Mouse (Mus musculus): ENCODE results near the gene Rgs7. TPM values are rescaled to one million over a fixed set of nuclear protein-coding genes. Genes with fewer than 3 reads are reported as not detected.

Gene Rgs7
- polyA plus RNA-seq, 1 experiment: not detected

DNA sequence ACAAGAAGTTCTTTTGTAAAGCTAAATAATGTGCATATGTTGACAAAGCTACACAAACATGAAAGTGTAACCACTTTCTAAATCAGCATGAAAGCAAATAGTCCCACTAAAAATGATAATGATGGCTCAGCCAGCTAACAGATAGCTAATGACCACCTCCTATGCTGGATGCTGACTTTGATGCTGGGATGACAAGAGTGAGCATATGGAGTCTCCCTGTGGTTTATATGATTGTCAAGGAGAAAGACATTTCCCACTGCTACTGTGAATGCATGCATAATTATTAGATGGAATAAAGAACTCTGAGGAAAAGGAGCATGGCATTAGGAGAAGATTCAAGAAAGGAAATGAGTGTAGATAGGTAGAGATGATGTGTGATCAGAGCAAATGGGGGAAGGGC lies 230.0 kb downstream of the Rgs7 start:
- H3K4me3 ChIP-seq (ENCODE audit: insufficient read depth, low read length): no peak overlapping the region
- TF ChIP-seq CTCF (IDR thresholded peaks at IDR 0.05; ENCODE audit: low read depth, low read length): no peak
- no peak for TF ChIP-seq POLR2A (IDR thresholded peaks at IDR 0.05; ENCODE audit: borderline replicate concordance, low read depth, low read length)
- H3K27ac ChIP-seq (ENCODE audit: insufficient read depth, low read depth, low read length): no peak overlapping the region
- H3K4me1 ChIP-seq (ENCODE audit: control insufficient read depth, insufficient read depth, low read length): no peaks in the 10 kb centered on the region

- no peaks in the 10 kb centered on the region for H3K4me1 ChIP-seq (ENCODE audit: control insufficient read depth, insufficient read depth, low read length)
- H3K4me3 ChIP-seq (ENCODE audit: insufficient read depth, low read length): no peak overlapping the region
- no peak overlapping the region for H3K27ac ChIP-seq (ENCODE audit: insufficient read depth, low read depth, low read length)
- no peak for TF ChIP-seq CTCF (IDR thresholded peaks at IDR 0.05; ENCODE audit: low read depth, low read length)
Observed at GRCm38 (mm10) chr1:175259374-175259773, 232.9 kb downstream of the Rgs7 start.

DNA sequence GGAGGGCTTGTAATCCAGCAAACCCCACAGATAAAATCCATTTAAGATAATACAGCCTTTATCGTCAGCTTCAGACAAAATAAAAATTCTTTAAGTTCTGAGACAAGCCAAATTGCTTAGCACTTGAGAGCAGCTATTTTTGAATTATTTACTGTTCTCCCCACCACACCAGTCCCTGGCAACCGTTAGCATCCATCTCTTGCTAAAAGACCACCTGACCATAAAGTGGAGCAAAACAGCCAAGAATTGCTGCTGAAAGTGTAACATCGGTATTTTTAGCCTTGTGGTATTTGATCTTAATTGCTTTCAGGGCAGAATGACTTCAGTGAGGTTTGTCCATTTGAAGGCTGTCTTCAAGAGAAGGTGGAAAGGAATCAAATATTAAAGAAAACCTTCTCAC lies 237.1 kb downstream of the Rgs7 start:
- no peaks in the 10 kb centered on the region for H3K4me1 ChIP-seq (ENCODE audit: control insufficient read depth, insufficient read depth, low read length)
- no peak overlapping the region for H3K27ac ChIP-seq (ENCODE audit: insufficient read depth, low read depth, low read length)
- no peak for TF ChIP-seq CTCF (IDR thresholded peaks at IDR 0.05; ENCODE audit: low read depth, low read length)
- no peak for TF ChIP-seq POLR2A (IDR thresholded peaks at IDR 0.05; ENCODE audit: borderline replicate concordance, low read depth, low read length)

GRCm38 (mm10) chr1:175254724-175255123 lies 237.6 kb downstream of the Rgs7 start:
- Histone ChIP-seq H3K4me1 (ENCODE audit: control insufficient read depth, insufficient read depth, low read length) (no peaks in the 10 kb centered on the region), H3K27ac (ENCODE audit: insufficient read depth, low read depth, low read length) (no peak overlapping the region), H3K4me3 (ENCODE audit: insufficient read depth, low read length) (no peak overlapping the region)
- TF ChIP-seq CTCF (IDR thresholded peaks at IDR 0.05; ENCODE audit: low read depth, low read length) (no peak), POLR2A (IDR thresholded peaks at IDR 0.05; ENCODE audit: borderline replicate concordance, low read depth, low read length) (no peak)

More for the DNA sequence above, 237.1 kb downstream of the Rgs7 start:
- no peak overlapping the region for H3K4me3 ChIP-seq (ENCODE audit: insufficient read depth, low read length)

DNA sequence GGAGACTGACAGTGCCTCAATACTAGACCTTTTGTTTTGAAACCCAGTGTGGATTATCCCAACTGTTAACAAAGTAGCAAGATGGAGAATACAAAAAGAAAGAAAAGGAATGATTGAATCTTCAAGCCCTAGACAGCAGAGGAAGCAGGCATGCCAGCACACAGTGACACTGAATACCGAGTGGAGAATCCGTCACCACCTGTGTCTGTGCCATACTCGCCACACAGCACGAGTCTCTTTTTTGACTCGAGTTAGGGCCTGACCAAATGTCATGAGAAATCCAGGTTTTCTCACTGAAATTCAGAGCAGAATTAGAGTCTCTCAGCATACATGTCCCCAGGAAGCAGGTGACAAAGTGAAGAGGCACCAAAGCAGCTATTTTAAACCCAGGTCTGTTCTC lies 250.2 kb downstream of the Rgs7 start:
- no peak for TF ChIP-seq POLR2A (IDR thresholded peaks at IDR 0.05; ENCODE audit: borderline replicate concordance, low read depth, low read length)
- no peak for TF ChIP-seq CTCF (IDR thresholded peaks at IDR 0.05; ENCODE audit: low read depth, low read length)
- no peaks in the 10 kb centered on the region for H3K4me1 ChIP-seq (ENCODE audit: control insufficient read depth, insufficient read depth, low read length)
- H3K4me3 ChIP-seq (ENCODE audit: insufficient read depth, low read length): no peak overlapping the region
- no peak overlapping the region for H3K27ac ChIP-seq (ENCODE audit: insufficient read depth, low read depth, low read length)

- Histone ChIP-seq H3K4me3 (ENCODE audit: insufficient read depth, low read length) (no peak overlapping the region), H3K4me1 (ENCODE audit: control insufficient read depth, insufficient read depth, low read length) (no peaks in the 10 kb centered on the region), H3K27ac (ENCODE audit: insufficient read depth, low read depth, low read length) (no peak overlapping the region)
- TF ChIP-seq POLR2A (IDR thresholded peaks at IDR 0.05; ENCODE audit: borderline replicate concordance, low read depth, low read length) (no peak), CTCF (IDR thresholded peaks at IDR 0.05; ENCODE audit: low read depth, low read length) (no peak)
Observed at GRCm38 (mm10) chr1:175240137-175240536, 252.2 kb downstream of the Rgs7 start.

- Histone ChIP-seq H3K4me1 (ENCODE audit: control insufficient read depth, insufficient read depth, low read length) (no peaks in the 10 kb centered on the region), H3K27ac (ENCODE audit: insufficient read depth, low read depth, low read length) (no peak overlapping the region), H3K4me3 (ENCODE audit: insufficient read depth, low read length) (no peak overlapping the region)
- TF ChIP-seq CTCF (IDR thresholded peaks at IDR 0.05; ENCODE audit: low read depth, low read length): no peak
- no peak for TF ChIP-seq POLR2A (IDR thresholded peaks at IDR 0.05; ENCODE audit: borderline replicate concordance, low read depth, low read length)
Observed at GRCm38 (mm10) chr1:175221593-175222500, 270.5 kb downstream of the Rgs7 start.

- H3K4me1 ChIP-seq (ENCODE audit: control insufficient read depth, insufficient read depth, low read length): no peaks in the 10 kb centered on the region
- H3K27ac ChIP-seq (ENCODE audit: insufficient read depth, low read depth, low read length): no peak overlapping the region
- TF ChIP-seq CTCF (IDR thresholded peaks at IDR 0.05; ENCODE audit: low read depth, low read length) (no peak), POLR2A (IDR thresholded peaks at IDR 0.05; ENCODE audit: borderline replicate concordance, low read depth, low read length) (no peak)
- no peak overlapping the region for H3K4me3 ChIP-seq (ENCODE audit: insufficient read depth, low read length)
Observed at GRCm38 (mm10) chr1:175219563-175219962, 272.7 kb downstream of the Rgs7 start.

GRCm38 (mm10) chr1:175207004-175207403 lies 285.3 kb downstream of the Rgs7 start:
- TF ChIP-seq CTCF (IDR thresholded peaks at IDR 0.05; ENCODE audit: low read depth, low read length) (no peak), POLR2A (IDR thresholded peaks at IDR 0.05; ENCODE audit: borderline replicate concordance, low read depth, low read length) (no peak)
- Histone ChIP-seq H3K4me1 (ENCODE audit: control insufficient read depth, insufficient read depth, low read length) (no peaks in the 10 kb centered on the region), H3K27ac (ENCODE audit: insufficient read depth, low read depth, low read length) (no peak overlapping the region), H3K4me3 (ENCODE audit: insufficient read depth, low read length) (no peak overlapping the region)

DNA sequence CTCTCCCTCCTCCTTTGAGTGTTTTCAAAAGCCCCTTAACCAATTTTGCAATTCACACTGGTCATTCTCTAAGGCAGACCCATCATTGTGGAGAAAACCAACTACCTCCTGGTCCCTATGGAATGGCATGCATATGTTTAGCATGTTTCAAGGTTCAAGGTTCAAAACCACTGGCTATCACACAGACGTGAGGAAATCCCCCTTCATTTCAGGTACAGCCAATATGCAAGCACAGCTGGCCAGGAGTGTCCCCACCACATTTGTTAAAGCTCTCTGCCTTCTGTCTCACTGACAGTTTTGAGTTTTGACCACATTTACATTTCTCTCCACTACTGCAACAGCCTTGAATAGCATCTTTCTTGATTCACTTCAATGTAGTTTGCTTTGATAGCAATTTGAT lies 286.7 kb downstream of the Rgs7 start:
- Histone ChIP-seq H3K4me1 (ENCODE audit: control insufficient read depth, insufficient read depth, low read length) (no peaks in the 10 kb centered on the region), H3K4me3 (ENCODE audit: insufficient read depth, low read length) (no peak overlapping the region), H3K27ac (ENCODE audit: insufficient read depth, low read depth, low read length) (no peak overlapping the region)
- TF ChIP-seq CTCF (IDR thresholded peaks at IDR 0.05; ENCODE audit: low read depth, low read length): no peak
- no peak for TF ChIP-seq POLR2A (IDR thresholded peaks at IDR 0.05; ENCODE audit: borderline replicate concordance, low read depth, low read length)
